Mouse (Mus musculus): ENCODE data around the gene Nr2f1.

DNA sequence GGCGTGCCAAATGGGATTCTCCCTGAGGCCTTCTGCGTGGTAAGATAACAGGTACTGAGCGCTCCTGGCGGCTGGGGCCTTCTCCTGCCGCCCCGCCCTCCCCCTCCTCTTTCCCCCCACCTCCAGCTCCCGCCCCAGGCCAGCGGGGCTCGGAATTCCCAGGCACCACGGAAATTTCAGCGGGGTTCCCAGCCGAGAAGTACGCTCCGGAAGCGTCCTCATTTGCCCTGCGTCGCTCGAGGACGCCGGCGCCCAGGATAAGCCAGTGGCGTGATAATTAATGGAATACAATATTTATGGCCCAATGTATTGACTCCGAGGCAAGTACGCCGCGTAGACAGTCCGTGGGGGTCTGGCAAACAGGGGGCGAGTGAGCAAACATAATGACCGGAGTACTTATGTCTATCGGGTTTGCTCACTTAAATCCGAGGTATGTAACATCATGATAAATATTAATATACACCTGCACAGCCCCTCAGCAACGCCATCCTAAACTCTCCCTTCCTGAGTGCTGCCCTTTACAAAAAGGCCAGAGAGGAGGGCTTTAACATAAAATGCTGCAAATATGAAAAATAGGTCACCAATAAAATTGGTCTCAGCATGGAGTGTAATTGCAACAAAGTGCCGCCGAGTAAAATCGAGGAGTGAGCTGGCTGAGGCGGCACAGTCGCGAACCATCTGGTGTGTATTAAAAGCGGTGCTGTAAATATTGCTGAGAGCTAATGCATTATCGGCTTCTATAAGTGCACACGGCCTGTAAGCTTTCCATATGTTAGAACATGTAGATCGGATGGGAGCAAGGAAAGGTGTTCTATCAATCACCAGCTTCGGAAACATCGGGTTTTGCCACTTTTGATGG is 18.3 kb downstream of the Nr2f1 start:
- TF ChIP-seq CTCF (IDR thresholded peaks at IDR 0.05; ENCODE audit: borderline replicate concordance, insufficient read depth, low read depth, low read length) = no peak
- peak; percentile 14; the same call in 1 of the 2 replicates for TF ChIP-seq POLR2A (IDR thresholded peaks at IDR 0.05; ENCODE audit: borderline replicate concordance, insufficient read depth, low read length)

Measured in cerebellum, adult 2 months (tissue).